Mouse (Mus musculus) CD4-positive helper T cell, adult 2 months (primary cell): ENCODE measurements around the gene Chst3.
"Not testable (repeated sequence)": the region's sequence is repeated elsewhere in the genome, so short reads cannot be mapped to it uniquely, and the experiment has no call there.

Experiments used
- DNase-seq: peaks from one replicate; pipeline ENCODE4 v3.0.0-alpha.2; 2012; ENCODE audit warnings: low read depth, missing footprints, low spot score

Chst3 gene

GRCm38 (mm10) chr10:60218591-60219499 lies at the start of gene Chst3:
Chst3 (minus strand) TSS chr10:60219260.
- peak; percentile 55 for DNase-seq

GRCm38 (mm10) chr10:60268738-60269137 lies 49.7 kb upstream of the Chst3 start:
- no peak for DNase-seq

- no peak for DNase-seq
Observed at GRCm38 (mm10) chr10:60266842-60267401, 47.9 kb upstream of the Chst3 start.

GRCm38 (mm10) chr10:60265252-60265651 lies 46.2 kb upstream of the Chst3 start:
- no peak for DNase-seq

- DNase-seq, result no peak
Observed at GRCm38 (mm10) chr10:60263351-60263750, 44.3 kb upstream of the Chst3 start.

DNA sequence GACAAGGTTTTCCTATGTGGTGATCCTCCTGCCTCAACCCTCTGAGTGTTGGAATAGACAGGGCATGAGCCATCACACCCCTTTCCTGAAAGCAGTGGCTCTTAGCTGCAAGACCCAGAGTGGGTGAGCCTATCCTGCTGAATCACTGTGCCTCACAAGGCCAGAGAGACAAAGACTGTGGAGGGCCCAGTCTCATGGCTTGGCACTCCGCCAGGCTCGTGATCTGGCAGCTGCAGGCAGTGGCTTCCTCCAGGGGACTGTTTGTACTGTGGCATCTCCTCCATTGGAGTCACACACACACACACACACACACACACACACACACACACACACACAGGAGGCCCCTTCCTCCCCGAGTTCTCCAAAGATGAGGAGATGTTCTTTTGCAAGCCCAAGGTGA lies 43.3 kb upstream of the Chst3 start:
- peak; percentile 52 for DNase-seq

- DNase-seq, result no peak
Observed at GRCm38 (mm10) chr10:60261530-60261929, 42.5 kb upstream of the Chst3 start.

DNA sequence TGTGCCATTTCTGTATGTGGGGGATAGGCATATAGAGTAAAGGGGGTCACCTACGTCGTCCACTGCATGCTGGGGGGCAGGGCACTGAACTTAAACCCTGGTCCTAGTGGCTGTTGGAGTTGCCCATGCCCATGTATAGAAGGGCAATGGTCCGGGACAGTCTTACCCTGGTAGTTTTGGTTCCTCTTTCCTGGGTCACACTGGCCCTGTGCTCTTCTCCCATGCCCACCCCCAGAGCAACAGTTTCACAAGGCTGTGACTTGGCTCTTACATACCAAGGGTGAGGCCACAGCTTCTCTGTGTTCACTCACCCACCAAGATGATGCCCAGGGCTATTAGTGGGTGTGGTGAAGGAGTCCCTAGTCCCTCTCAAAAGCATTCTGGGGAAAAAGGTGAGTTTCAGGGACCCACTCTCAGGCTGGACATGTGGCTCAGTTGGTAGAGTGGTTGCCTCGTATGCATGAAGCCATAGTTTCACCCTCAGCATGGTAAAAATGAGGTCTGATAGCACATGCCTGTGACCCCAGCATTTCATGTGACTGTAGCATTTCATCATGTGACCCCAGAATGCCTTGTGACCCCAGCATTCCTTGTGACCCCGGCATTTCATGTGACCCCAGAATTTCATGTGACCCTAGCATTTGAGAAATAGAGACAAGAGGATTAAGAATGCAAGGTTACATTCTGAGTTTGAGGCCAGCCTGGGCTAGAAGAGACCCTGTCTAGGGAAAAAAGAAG lies 41.7 kb upstream of the Chst3 start:
- DNase-seq, result no peak

GRCm38 (mm10) chr10:60257261-60257825 lies 38.3 kb upstream of the Chst3 start:
- no peak for DNase-seq

DNA sequence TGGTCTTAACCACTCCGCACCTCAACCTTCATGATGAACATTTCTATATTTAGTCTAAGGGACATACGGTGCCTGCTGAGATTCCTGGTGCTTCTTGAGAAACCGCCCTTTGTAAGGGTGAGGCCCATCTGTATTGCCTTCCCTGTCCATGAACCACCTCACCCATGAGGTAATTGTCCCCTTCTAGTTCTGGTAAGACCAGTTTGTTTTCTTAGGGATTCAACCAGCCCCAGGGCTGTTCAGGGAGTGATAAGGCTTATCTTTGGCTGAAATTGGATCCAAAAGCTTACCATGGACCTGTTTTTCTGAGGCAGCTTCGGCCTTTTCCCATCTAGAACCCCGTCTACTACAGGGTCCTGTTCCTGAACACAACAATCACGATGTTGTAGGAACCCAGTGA lies 37.0 kb upstream of the Chst3 start:
- no peak for DNase-seq

- peak; percentile 22 for DNase-seq
Observed at GRCm38 (mm10) chr10:60252606-60253005, 33.5 kb upstream of the Chst3 start.

GRCm38 (mm10) chr10:60252187-60252586 lies 33.1 kb upstream of the Chst3 start:
- DNase-seq, result no peak

DNA sequence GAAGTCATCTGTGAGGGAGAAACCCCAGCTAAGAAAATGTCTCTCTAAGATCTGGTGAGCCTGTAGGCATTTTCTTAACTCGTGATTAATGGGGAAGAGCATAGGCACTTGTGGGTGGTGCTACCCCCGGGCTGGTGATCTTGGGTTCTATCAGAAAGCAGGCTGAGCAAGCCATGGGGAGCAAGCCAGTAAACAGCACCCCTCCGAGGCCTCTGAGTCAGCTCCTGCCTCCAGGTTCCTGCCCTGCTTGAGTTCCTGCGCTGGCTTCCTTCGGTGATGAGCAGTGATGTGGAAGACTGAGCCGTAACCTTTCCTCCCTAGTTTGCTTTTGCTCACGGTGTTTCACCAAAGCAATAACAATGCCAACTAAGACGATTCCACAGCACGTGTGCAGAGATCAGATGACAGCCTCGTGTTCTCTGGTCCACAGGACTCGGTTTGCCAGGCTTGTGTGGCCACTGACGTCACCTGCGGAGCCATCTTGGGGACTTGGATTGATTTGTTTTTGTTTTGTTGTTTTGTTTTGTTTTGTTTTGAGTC lies 31.4 kb upstream of the Chst3 start:
- DNase-seq, result no peak

DNA sequence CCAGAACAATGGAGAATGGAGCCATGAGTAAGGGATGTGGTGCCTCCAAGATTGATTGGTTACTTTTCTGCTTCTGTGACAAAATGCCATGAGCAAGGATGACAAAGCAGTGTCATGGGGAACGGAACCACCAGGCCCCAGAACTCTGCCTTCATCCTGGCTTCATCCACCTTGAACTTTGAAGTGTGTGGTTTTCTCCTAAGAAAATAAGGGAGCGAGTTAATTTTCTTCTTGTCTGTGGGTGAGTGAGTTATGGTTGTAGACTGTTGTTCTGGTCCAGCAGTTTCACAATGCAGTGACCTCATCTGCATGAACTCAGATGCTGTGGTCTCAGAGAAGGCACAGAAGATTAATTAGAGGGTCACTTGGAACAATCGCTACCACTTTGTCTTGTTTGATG lies 29.3 kb upstream of the Chst3 start:
- not testable (repeated sequence) for DNase-seq

- peak; percentile 64 for DNase-seq
Observed at GRCm38 (mm10) chr10:60246519-60246918, 27.5 kb upstream of the Chst3 start.

DNA sequence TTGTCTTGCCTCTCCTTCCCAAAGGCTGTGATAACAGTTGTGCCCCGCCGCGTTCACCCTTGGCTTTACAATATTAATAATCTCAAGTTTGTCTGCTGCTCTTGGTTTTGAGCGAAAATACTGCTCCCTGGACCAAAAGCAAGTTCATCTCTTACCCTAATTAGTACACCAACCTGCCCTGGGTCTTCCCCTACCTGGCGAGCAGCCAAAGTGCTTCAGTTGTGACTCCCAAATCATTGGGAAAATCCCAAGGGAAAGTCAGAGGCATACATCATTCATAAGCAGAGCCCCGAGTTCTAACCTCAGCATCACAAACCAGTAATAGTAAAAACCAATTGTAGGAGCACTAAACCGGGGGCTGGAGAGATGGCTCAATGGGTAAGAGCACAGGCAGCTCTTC lies 26.6 kb upstream of the Chst3 start:
- DNase-seq, result no peak

- DNase-seq, result peak; percentile 85
Observed at GRCm38 (mm10) chr10:60245041-60245440, 26.0 kb upstream of the Chst3 start.

GRCm38 (mm10) chr10:60243941-60244340 lies 24.9 kb upstream of the Chst3 start:
- no peak for DNase-seq

GRCm38 (mm10) chr10:60240416-60240815 lies 21.4 kb upstream of the Chst3 start:
- DNase-seq, result no peak

DNA sequence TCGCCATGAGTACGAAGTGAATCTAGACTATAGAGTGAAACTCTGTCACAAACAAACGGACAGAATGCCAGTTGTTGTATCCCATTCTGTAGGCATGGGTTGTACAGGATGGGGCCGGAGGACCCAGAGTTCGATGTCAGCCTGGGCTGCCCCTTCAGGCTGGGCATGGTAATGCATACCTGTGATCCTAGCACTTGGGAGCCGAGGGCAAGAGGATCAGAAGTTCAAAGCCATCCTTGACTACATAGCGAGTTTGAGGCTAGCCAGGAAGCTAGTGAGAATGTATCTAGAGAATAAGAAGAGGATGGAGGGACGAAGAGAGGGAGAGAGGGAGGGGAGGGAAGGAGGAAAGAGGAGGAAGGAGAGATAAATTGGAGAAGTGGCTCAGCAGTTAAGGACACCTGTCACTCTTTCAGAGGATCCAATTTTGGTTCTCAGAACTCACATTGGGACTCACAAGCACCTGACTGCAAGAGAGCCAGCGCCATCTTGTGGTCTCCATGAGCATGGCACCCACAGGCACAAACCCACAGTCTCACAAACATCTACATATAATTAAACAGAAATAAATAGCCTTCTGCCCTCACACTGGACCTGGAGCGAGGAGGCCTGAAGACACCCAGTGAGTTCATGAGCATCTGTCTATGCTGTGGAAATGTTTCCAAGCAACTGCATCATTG lies 18.6 kb upstream of the Chst3 start:
- peak; percentile 42 for DNase-seq

GRCm38 (mm10) chr10:60235876-60236275 lies 16.8 kb upstream of the Chst3 start:
- DNase-seq, result not testable (repeated sequence)
